Mouse (Mus musculus) left cerebral cortex, adult 2 months (tissue): ENCODE measurements around the gene Apol7a. TPM values are rescaled to one million over a fixed set of nuclear protein-coding genes. Genes with fewer than 3 reads are reported as not detected.

Source experiments
- DNase-seq, 2 experiments: peaks; one replicate each; pipeline ENCODE4 v3.0.0; 2021 to 2022; ENCODE audit warnings: low spot score in 2 of 2, mixed read lengths in 1 of 2; ENCODE audit errors: extremely low spot score in 1 of 2
- H3K27ac ChIP-seq: fragments of 200-600 bp; 2 replicates; pipeline ENCODE4 v1.8.1; 2022
- H3K4me3 ChIP-seq: fragments of 200-600 bp; 2 replicates; pipeline ENCODE4 v1.8.1; 2022
- CTCF ChIP-seq: fragments of 200-600 bp; IDR thresholded peaks from 2 replicates; pipeline ENCODE4 v1.8.1; 2022; ENCODE audit warnings: antibody characterized with exemption, mild to moderate bottlenecking, moderate library complexity
- intact Hi-C: fragments of 180-260 bp; cut with DNase I; formaldehyde crosslinking; loops from one replicate; pipeline ENCODE4 v1.15.1; 2025
- total RNA-seq, 2 experiments: library from RNA; stranded (reverse); gene quantifications; 2 replicates each; pipeline ENCODE4 v1.2.3; 2021

Gene Apol7a
- total RNA-seq, 2 experiments from 2014 or later: 0.30 to 0.32 TPM

DNA sequence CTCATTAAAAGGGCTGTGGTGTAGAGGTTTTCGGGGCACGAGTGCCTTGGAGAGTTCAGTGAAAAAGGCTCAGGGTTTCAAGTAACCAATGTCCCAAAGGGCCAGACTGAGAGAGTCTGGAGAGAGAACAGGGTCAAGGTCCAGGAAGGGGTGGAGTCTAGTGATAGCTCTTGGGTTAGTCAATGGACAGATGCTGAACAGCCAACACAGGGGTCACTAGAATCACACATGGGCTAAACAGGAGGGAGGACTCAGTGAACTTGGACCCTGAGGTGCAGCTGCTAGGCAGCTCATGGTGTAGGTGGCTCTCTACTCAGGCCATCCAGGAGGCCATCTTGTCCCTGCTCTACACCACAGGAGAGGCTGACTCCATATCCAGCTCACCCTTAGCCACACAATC lies 11.4 kb downstream of the Apol7a start:
- intact Hi-C loops: no loop called here
- no peak overlapping the region for H3K4me3 ChIP-seq
- H3K27ac ChIP-seq: no peak overlapping the region
- TF ChIP-seq CTCF: no peak
- no peak for DNase-seq

DNA sequence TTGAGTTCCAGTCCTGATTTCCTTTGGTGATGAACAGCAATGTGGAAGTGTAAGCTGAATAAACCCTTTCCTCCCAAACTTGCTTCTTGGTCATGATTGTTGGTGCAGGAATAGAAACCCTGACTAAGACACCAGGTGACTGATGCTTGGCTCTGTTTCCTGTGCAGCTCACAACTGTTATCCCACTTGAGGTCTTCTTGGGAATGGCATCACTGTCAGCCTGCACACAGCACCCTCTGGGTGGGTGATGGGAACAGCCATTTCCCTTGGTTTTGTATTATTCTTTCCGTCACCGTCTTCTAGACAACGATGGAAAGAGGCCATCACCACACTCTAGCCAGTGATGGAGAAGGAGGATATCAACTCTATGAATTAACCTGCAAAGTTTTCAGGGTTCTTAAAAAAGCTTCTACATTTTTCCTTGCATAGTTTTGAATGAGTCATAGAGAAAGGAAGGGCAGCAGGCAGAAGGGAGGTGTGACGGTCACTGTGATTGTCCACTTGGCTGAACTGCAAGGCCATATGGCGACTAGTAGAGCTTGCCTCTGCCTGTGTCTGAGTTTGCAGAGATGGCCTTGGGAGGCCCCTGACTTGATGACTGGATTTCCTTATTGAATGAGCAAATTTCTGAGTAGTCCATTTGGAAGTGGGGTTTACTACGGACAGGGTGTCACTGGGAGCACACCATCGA lies 14.4 kb downstream of the Apol7a start:
- intact Hi-C loops: no loop called here
- Histone ChIP-seq H3K4me3 (no peak overlapping the region), H3K27ac (no peak overlapping the region)
- DNase-seq: no peak
- no peak for TF ChIP-seq CTCF

DNA sequence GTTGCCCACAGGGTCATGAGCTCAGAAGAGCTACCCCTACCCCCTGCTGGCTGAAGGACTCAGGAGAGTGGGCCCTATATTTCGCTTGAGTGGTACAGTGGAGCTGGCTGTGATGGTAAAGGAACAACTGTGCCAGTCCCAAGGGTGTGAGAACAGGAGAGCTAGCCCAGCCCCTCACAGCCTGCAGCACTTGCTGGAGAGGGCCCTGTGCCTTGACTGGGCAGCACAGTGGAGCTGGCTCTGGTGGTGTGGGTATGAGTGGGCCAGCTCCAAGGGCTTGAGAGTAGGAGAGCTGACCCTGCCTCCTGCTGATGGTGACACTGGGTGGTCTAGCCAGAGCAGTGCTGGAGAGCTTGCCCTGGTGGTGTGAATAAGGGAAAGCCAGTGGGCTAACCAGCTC lies 16.0 kb downstream of the Apol7a start:
- H3K27ac ChIP-seq: no peak overlapping the region
- no peak for DNase-seq
- no peak overlapping the region for H3K4me3 ChIP-seq
- intact Hi-C loops: no loop called here
- no peak for TF ChIP-seq CTCF

DNA sequence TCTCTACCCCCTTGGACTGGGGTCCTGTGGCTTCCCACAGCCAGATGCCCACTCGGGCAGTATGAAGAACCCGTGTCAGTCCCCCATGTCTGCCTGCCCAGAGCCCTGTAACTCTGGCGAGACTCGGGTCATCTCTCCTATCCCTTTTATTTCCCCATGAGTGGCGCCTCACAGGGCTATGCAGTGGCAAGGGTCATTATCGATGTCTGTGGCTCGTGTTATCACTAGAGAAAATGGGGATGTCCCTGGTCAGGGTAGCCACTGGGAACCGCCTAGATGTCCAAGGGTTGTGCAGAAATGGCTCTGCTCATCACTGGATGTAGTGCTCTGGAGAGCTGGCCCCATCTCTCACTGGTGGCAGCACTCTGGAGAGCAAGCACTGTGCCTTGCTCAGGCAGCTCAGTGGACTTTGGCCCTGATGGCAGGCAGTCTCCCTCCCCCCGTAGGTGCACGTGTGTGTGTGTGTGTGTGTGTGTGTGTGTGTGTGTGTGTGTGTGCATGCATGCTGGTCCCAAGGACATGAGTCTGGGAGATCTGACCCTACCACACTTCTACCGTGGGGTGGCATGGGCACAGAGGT lies 16.5 kb downstream of the Apol7a start:
- Histone ChIP-seq H3K4me3 (no peak overlapping the region), H3K27ac (no peak overlapping the region)
- no peak for TF ChIP-seq CTCF
- DNase-seq: no peak
- intact Hi-C loops: no loop called here

DNA sequence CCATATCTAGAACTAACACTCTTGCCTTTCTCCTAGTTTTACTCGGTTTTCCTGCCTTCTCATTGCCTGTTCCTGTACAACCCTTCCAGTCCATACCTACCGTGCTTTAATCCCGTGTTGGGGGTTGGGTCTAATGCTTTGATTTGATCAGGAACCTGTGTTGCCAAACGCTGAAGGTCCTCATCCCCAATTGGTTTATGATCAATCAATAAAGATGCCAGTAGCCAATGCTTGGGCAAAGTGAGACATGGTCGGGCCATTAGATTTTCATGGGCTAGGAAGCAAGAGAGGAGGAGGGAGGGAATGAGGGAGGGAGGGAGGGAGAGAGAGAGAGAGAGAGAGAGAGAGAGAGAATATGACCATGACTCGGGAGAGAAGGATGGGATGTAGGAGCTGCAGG lies 17.4 kb downstream of the Apol7a start:
- no peak for TF ChIP-seq CTCF
- intact Hi-C loops: no loop called here
- Histone ChIP-seq H3K27ac (no peak overlapping the region), H3K4me3 (no peak overlapping the region)
- DNase-seq: no peak

DNA sequence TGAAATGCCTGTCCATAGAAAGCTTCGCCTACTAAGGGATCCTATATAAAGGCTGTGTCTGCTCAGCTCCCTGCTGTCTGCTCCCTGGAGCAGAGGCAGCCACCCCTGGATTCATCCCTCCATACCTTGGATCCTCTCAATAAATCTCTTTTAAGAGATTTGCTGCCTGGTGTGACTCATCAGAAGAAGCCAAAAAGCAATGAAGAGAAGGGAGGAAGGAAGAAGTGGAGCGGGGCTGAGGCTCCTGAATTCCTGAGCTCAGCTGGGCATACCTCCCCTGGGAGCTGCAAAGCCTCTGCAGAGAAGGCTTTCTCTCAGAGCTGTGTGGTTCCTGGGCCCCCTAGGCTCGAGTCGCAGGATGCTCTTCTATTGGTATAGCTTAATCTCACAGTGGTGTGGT lies 19.0 kb downstream of the Apol7a start:
- DNase-seq: no peak
- Histone ChIP-seq H3K27ac (no peak overlapping the region), H3K4me3 (no peak overlapping the region)
- intact Hi-C loops: no loop called here
- no peak for TF ChIP-seq CTCF

DNA sequence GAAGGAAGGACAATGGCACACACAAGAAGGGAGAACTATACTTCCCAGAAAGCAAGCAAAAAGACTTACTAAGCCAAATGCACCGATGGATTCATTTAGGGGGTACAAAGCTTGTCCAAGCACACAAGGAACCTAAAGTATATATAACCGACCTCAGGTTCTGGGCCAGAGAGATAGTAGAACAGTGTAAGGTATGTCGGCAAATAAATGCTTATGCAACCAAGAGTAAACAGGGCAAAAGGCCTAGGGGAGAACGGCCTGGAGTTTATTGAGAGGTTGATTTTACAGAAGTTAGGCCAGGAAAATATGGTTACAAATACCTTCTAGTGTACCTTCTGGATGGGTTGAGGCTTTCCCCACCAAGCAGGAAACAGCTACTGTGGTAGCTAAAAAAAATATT lies 21.5 kb downstream of the Apol7a start:
- Histone ChIP-seq H3K4me3 (no peak overlapping the region), H3K27ac (no peak overlapping the region)
- no peak for DNase-seq
- intact Hi-C loops: no loop called here
- TF ChIP-seq CTCF: no peak

DNA sequence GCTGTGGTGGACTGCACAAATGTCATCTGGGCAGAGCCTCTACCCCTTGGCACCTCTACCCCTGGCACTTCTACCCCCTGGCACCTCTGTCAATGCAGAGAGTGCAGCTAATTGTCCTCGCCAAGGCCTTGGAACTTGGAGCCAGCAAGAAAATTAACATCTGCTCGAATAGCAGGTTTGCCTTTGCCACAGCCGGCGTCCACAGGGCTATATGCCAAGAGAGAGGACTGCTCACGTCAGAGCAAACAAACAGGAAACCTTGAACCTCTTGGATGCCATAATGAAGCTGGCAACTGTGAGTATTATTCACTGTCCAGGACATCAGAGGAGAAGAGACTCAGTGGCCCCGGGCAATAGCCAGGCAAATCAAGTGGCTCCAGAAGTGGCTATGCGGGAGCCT lies 22.0 kb downstream of the Apol7a start:
- no peak overlapping the region for H3K27ac ChIP-seq
- intact Hi-C loops: no loop called here
- TF ChIP-seq CTCF: no peak
- no peak for DNase-seq
- no peak overlapping the region for H3K4me3 ChIP-seq

DNA sequence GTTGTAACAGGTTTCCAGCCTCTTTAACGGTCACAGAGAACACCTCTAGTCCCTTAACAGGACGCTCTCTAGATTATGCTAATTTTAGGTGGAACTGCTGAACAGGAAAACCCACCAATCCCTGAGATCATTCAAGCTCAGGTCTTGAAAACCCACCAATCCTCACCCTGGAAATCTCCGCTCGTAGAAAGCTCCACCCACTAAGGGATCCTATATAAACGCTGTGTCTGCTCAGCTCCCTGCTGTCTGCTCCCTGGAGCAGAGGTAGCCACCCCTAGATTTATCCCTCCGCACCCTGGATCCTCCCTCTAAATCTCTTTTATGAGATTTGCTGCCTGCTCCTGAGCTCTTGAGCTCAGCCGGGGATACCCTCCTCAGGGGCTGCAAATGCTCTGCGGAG lies 28.3 kb downstream of the Apol7a start:
- Histone ChIP-seq H3K27ac (no peak overlapping the region), H3K4me3 (no peak overlapping the region)
- no peak for TF ChIP-seq CTCF
- intact Hi-C loops: no loop called here
- DNase-seq: no peak

DNA sequence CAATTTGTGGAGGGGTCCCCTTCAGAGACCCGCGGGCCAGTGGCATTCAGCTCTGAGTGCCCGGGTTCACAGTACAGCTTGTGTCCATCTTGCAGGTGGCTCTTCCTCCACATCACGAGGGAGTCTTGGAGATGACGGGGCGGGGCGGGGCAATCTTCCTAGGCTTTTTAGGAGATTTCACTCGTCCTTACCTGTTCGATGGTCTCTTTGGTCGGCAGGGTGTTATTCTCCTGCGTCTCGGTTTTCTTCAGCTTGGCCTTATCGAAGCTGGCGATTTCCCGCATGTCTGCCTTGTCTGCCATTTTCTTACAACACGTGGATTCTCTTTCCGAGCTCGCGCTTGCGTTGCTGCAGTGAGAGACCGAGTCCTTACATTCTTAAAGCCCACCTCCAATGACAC lies 28.9 kb downstream of the Apol7a start:
- Histone ChIP-seq H3K4me3 (no peak overlapping the region), H3K27ac (no peak overlapping the region)
- no peak for TF ChIP-seq CTCF
- intact Hi-C loops: loop anchor here (2.0 to 5.0 kb wide), 3 partner anchors 27 to 388 kb away; no protein-coding TSS in a partner anchor
- no peak for DNase-seq

DNA sequence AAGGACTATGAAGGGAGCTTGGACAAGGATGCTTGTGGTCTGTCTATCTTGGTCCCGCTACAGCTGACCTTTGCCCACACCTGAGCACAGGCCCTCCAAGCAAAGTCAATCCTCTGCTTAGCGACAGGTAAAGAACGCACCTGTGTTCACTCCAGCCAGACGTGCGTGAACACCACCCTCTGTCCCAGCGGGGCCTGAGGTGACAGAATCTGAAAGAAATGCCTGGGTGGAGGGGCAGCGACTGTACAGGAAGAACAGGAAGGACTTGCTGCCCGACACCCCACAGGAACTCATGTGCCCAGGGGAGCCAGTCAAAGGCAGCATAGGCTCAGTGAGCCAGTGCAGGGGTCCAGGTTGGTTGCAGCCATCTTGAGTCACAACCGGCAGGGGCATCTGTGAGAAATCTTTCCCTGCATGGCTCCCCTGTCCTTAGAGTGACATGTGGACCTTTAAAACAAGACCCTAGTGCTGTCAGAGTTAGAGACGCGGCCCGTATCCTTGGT lies 30.0 kb downstream of the Apol7a start:
- peak overlapping the region; percentile 80 for H3K27ac ChIP-seq

DNA sequence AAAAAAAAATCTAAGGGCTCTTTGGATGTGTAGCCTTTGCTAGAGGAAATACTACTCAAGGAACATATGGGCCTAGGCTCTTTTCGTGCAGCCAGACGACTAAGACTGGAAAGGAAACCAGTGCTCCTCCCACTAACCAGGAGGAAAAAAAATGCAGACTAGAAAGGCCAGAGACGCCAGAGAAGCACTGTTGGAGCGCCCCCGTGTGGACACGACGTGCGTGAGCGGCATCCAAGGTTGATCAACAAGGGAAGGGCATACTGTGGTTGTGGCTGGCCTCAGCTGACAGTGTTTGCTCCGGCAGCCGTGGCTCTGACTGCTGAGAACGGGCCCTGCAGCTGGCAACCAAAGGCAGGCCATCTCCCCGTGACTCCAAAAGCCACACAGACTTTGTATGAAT lies 30.8 kb downstream of the Apol7a start:
- TF ChIP-seq CTCF: peak; percentile 96
- intact Hi-C loops: loop anchor here (2.0 to 5.0 kb wide), 3 partner anchors 25 to 386 kb away; no protein-coding TSS in a partner anchor
- DNase-seq: peak; percentile 91 to 98
- peak overlapping the region; percentile 28; the same call in 1 of the 2 replicates for H3K4me3 ChIP-seq
- H3K27ac ChIP-seq: peak overlapping the region; percentile 98

More for the DNA sequence above, 30.0 kb downstream of the Apol7a start:
- intact Hi-C loops: loop anchor here (2.0 to 5.0 kb wide), 3 partner anchors 26 to 387 kb away; no protein-coding TSS in a partner anchor
- no peak for DNase-seq
- TF ChIP-seq CTCF: no peak
- no peak overlapping the region for H3K4me3 ChIP-seq

DNA sequence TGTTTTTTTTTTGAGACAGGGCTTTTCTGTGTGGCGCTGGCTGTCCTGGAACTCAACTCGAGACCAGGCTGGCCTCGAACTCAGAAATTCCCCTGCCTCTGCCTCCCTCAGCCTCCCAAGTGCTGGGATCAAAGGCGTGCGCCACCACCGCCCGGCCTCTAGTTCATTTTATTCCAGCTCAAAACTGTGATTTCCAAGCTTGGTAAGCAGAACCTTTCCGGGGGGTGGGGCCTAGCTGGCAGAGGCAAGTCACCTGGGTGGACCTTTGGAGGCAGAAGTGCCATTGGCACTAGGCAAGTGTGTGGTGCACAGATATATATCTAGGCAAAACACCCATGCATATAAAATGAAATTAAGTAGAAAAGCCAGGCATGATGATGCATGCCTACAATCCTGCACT lies 31.4 kb downstream of the Apol7a start:
- intact Hi-C loops: loop anchor here (1.0 to 5.0 kb wide), 5 partner anchors 122 to 385 kb away; no protein-coding TSS in a partner anchor
- Histone ChIP-seq H3K4me3 (no peak overlapping the region), H3K27ac (peak overlapping the region; percentile 98)
- DNase-seq: peak in 1 of 2 experiments; percentile 24
- peak; percentile 0; the same call in 1 of the 2 replicates for TF ChIP-seq CTCF
